Mouse (Mus musculus): ENCODE measurements around the gene Tbcd.

GRCm38 (mm10) chr11:121653631-121654030 is 201.9 kb downstream of the Tbcd start:
- TF ChIP-seq EP300 (IDR thresholded peaks at IDR 0.05; ENCODE audit: low read depth) = no peak
- no peak for TF ChIP-seq CTCF (IDR thresholded peaks at IDR 0.05; ENCODE audit: low read depth)

All from liver, postnatal 0 days (tissue).